Mouse (Mus musculus): ENCODE measurements around the gene 5730596B20Rik. TPM values are rescaled to one million over a fixed set of nuclear protein-coding genes. Genes with fewer than 3 reads are reported as not detected.

5730596B20Rik gene
- polyA plus RNA-seq, 1 experiment from 2014 or later: not detected

DNA sequence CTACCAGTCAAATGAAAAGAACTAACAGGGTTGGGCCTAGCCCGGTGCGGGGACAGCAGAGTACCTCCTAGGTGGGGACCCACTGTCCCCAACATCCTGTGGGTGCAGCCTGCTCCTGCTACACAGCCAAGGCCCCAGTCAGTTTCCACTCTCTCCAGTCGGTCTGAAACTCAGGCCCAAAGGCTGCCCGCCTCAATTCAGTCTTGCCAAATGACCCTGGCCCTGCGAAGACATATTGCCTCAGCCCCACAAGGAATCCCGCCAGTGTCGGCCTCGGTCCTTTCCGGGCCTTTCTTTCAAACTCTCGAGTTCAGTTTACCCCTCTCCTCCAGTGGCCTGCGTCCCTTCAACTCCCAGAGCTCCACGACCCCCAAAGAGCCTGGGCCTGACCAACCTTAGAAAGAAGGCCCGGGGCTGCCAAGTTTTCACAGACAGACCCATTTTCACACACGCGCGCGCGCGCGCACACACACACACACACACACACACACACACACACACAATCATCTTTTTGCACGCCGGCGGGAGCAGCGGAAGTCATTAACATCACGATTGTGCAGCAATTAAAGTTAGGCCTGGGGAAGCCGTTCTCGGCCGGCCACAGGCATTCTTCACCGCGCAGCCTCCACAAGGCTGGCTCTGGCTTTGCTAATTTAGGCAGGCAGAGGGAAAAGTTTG is 22.9 kb downstream of the 5730596B20Rik start:
- H3K27me3 ChIP-seq (ENCODE audit: insufficient read depth, low read length): peaks cover 73% of the 10 kb centered on the region
- H3K27ac ChIP-seq (ENCODE audit: low read depth): no peak overlapping the region
- no peaks in the 10 kb centered on the region for H3K9me3 ChIP-seq (ENCODE audit: low read length)
- no peak overlapping the region for H3K4me3 ChIP-seq (ENCODE audit: low read depth, low read length)
- no peaks in the 10 kb centered on the region for H3K36me3 ChIP-seq (replicated peaks; ENCODE audit: insufficient read depth, low read length)
- no peak overlapping the region for H3K4me2 ChIP-seq (ENCODE audit: low read depth, low read length)
- 47% methylated on average over 30 of the region's 30 CpGs for WGBS (ENCODE audit: insufficient replicate concordance)
- no peak for DNase-seq
- ATAC-seq: no peak
- no peak overlapping the region for H3K9ac ChIP-seq (replicated peaks)
- H3K4me1 ChIP-seq (ENCODE audit: insufficient read depth): peaks cover 4% of the 10 kb centered on the region; the same call in 1 of the 2 replicates
- no peak for TF ChIP-seq CTCF (IDR thresholded peaks at IDR 0.05; ENCODE audit: low read depth)

DNA sequence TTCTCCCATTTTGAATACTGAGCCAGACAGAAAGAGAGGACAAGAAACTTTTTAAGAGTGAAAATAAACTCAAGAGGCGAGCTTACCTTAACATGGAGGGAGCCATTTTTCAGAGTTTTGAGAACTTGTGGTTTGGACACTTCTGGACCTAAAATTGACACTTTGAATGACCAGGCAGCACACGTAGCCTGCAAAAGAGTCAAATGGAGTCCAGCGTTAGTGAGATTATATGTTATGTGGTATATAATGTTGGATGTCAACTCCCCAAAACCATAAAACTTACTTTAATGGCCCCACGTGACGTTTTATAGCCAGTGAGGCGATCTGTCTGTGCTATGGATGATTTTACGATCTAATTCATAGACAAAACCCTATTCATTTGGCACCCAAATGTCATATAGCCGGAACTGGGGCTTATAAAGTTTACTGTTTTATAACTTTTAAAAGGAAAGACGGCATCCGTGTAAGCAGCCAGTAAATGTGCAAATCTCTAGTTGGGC is 23.5 kb downstream of the 5730596B20Rik start:
- peaks cover 4% of the 10 kb centered on the region; the same call in 1 of the 2 replicates for H3K4me1 ChIP-seq (ENCODE audit: insufficient read depth)

DNA sequence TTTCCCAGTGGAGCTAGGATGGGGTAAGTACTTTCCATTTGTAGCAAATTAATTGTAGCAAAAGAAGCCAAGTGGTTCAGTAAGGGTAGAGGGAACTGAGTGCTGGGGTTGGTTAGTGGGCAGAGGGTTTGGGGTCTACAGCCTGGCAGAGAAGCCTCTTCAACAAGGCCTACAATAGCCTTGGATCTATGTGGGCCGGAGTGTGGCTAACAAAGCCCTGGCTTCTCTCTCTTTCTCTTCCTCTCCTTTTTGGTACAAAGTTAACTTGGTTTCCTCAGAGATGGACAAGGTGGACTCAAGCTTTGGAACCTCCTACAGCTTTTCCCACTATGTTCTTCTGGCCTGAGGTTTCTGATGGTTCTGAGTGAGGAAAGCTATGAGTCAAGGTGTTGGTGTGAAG is 24.0 kb downstream of the 5730596B20Rik start:
- 65% methylated on average over 1 of the region's 1 CpGs for WGBS (ENCODE audit: insufficient replicate concordance)
- no peak for TF ChIP-seq CTCF (IDR thresholded peaks at IDR 0.05; ENCODE audit: low read depth)
- no peak for TF ChIP-seq EP300 (IDR thresholded peaks at IDR 0.05; ENCODE audit: low read depth)
- ATAC-seq (no peak), DNase-seq (no peak)
- H3K9me3 ChIP-seq (ENCODE audit: low read length): no peaks in the 10 kb centered on the region
- H3K27me3 ChIP-seq (ENCODE audit: insufficient read depth, low read length): peaks cover 79% of the 10 kb centered on the region
- no peak overlapping the region for H3K27ac ChIP-seq (ENCODE audit: low read depth)
- peaks cover 4% of the 10 kb centered on the region; the same call in 1 of the 2 replicates for H3K4me1 ChIP-seq (ENCODE audit: insufficient read depth)
- no peaks in the 10 kb centered on the region for H3K36me3 ChIP-seq (replicated peaks; ENCODE audit: insufficient read depth, low read length)
- no peak overlapping the region for H3K9ac ChIP-seq (replicated peaks)
- H3K4me2 ChIP-seq (ENCODE audit: low read depth, low read length): no peak overlapping the region
- H3K4me3 ChIP-seq (ENCODE audit: low read depth, low read length): no peak overlapping the region

More for the DNA sequence above, 23.5 kb downstream of the 5730596B20Rik start:
- Histone ChIP-seq H3K27ac (ENCODE audit: low read depth) (no peak overlapping the region), H3K4me2 (ENCODE audit: low read depth, low read length) (no peak overlapping the region), H3K36me3 (replicated peaks; ENCODE audit: insufficient read depth, low read length) (no peaks in the 10 kb centered on the region), H3K9me3 (ENCODE audit: low read length) (no peaks in the 10 kb centered on the region), H3K27me3 (ENCODE audit: insufficient read depth, low read length) (peaks cover 79% of the 10 kb centered on the region), H3K4me3 (ENCODE audit: low read depth, low read length) (no peak overlapping the region), H3K9ac (replicated peaks) (no peak overlapping the region)
- no peak for DNase-seq
- no peak for TF ChIP-seq CTCF (IDR thresholded peaks at IDR 0.05; ENCODE audit: low read depth)
- TF ChIP-seq EP300 (IDR thresholded peaks at IDR 0.05; ENCODE audit: low read depth): no peak
- ATAC-seq: no peak
- 61% methylated on average over 10 of the region's 10 CpGs for whole genome bisulfite sequencing (ENCODE audit: insufficient replicate concordance)

- WGBS (ENCODE audit: insufficient replicate concordance): 49% methylated on average over 22 of the region's 22 CpGs
- Histone ChIP-seq H3K4me2 (ENCODE audit: low read depth, low read length) (peak overlapping the region; percentile 74), H3K36me3 (replicated peaks; ENCODE audit: insufficient read depth, low read length) (no peaks in the 10 kb centered on the region), H3K9me3 (ENCODE audit: low read length) (no peaks in the 10 kb centered on the region), H3K9ac (replicated peaks) (no peak overlapping the region), H3K4me1 (ENCODE audit: insufficient read depth) (peaks cover 4% of the 10 kb centered on the region; the same call in 1 of the 2 replicates), H3K27me3 (ENCODE audit: insufficient read depth, low read length) (peaks cover 84% of the 10 kb centered on the region), H3K4me3 (ENCODE audit: low read depth, low read length) (peak overlapping the region; percentile 52), H3K27ac (ENCODE audit: low read depth) (no peak overlapping the region)
- TF ChIP-seq EP300 (IDR thresholded peaks at IDR 0.05; ENCODE audit: low read depth): no peak
- no peak for TF ChIP-seq CTCF (IDR thresholded peaks at IDR 0.05; ENCODE audit: low read depth)
- DNase-seq (no peak), ATAC-seq (no peak)
These were observed 25.2 kb downstream of the 5730596B20Rik start for GRCm38 (mm10) chr6:52202362-52203120.

GRCm38 (mm10) chr6:52203121-52203370 is 25.7 kb downstream of the 5730596B20Rik start:
- H3K4me2 ChIP-seq (ENCODE audit: low read depth, low read length): peak overlapping the region; percentile 74
- no peak for ATAC-seq

GRCm38 (mm10) chr6:52203371-52204049 is 26.2 kb downstream of the 5730596B20Rik start:
- 14% methylated on average over 40 of the region's 46 CpGs for whole genome bisulfite sequencing (ENCODE audit: insufficient replicate concordance)
- H3K9ac ChIP-seq (replicated peaks): peak overlapping the region; percentile 51

More at GRCm38 (mm10) chr6:52203121-52203370, 25.7 kb downstream of the 5730596B20Rik start:
- 30% methylated on average over 10 of the region's 10 CpGs for WGBS (ENCODE audit: insufficient replicate concordance)
- Histone ChIP-seq H3K27ac (ENCODE audit: low read depth) (no peak overlapping the region), H3K4me3 (ENCODE audit: low read depth, low read length) (peak overlapping the region; percentile 52), H3K4me1 (ENCODE audit: insufficient read depth) (peaks cover 4% of the 10 kb centered on the region; the same call in 1 of the 2 replicates), H3K9ac (replicated peaks) (peak overlapping the region; percentile 51; the same call in 1 of the 2 replicates), H3K27me3 (ENCODE audit: insufficient read depth, low read length) (peaks cover 84% of the 10 kb centered on the region), H3K9me3 (ENCODE audit: low read length) (no peaks in the 10 kb centered on the region), H3K36me3 (replicated peaks; ENCODE audit: insufficient read depth, low read length) (no peaks in the 10 kb centered on the region)
- no peak for DNase-seq
- TF ChIP-seq EP300 (IDR thresholded peaks at IDR 0.05; ENCODE audit: low read depth) (no peak), CTCF (IDR thresholded peaks at IDR 0.05; ENCODE audit: low read depth) (no peak)

More at GRCm38 (mm10) chr6:52203371-52204049, 26.2 kb downstream of the 5730596B20Rik start:
- peaks cover 84% of the 10 kb centered on the region for H3K27me3 ChIP-seq (ENCODE audit: insufficient read depth, low read length)
- DNase-seq: no peak
- H3K4me3 ChIP-seq (ENCODE audit: low read depth, low read length): peak overlapping the region; percentile 52
- H3K27ac ChIP-seq (ENCODE audit: low read depth): peak overlapping the region; percentile 22; the same call in 1 of the 2 replicates
- peak overlapping the region; percentile 74 for H3K4me2 ChIP-seq (ENCODE audit: low read depth, low read length)
- H3K36me3 ChIP-seq (replicated peaks; ENCODE audit: insufficient read depth, low read length): no peaks in the 10 kb centered on the region
- H3K9me3 ChIP-seq (ENCODE audit: low read length): no peaks in the 10 kb centered on the region
- peak; percentile 19; the same call in 1 of the 2 replicates for ATAC-seq
- TF ChIP-seq CTCF (IDR thresholded peaks at IDR 0.05; ENCODE audit: low read depth) (no peak), EP300 (IDR thresholded peaks at IDR 0.05; ENCODE audit: low read depth) (no peak)
- peaks cover 6% of the 10 kb centered on the region; the same call in 1 of the 2 replicates for H3K4me1 ChIP-seq (ENCODE audit: insufficient read depth)
